Mouse (Mus musculus): ENCODE measurements around the gene Egfr. TPM values are rescaled to one million over a fixed set of nuclear protein-coding genes. Genes with fewer than 3 reads are reported as not detected.

The Egfr gene
- polyA plus RNA-seq, 1 experiment from 2014 or later = 5.4 TPM

DNA sequence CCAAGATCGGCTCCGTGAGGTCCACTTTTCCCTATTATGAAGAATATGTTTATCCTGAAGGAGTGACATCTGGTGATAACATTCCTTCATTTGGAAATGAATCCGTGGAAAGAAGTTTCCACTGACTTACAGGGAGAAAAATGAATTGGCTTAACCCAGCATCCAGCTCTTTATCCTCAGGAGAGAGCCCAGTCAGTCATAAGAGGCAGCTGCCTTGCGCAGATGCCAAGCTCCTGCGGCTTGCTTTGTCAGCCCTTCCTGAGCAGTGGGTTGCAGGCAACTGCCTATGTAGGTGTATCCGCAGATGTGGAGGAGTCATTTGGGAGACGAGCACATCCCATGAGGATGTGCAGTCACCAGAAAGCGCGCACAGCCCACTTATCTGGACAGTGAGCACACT lies 64.4 kb downstream of the Egfr start:
- H3K27ac ChIP-seq (ENCODE audit: low read length) = no peak overlapping the region
- no peaks in the 10 kb centered on the region for H3K9me3 ChIP-seq (ENCODE audit: control insufficient read depth, low read length)
- H3K4me1 ChIP-seq (replicated peaks; ENCODE audit: control insufficient read depth, insufficient read depth, low read length) = no peaks in the 10 kb centered on the region
- no peak overlapping the region for H3K4me2 ChIP-seq (ENCODE audit: low read depth, low read length)
- ATAC-seq (ENCODE audit: low read depth) = no peak
- WGBS = 77% methylated on average over 9 of the region's 9 CpGs
- H3K4me3 ChIP-seq (ENCODE audit: low read length) = no peak overlapping the region
- H3K27me3 ChIP-seq (ENCODE audit: control insufficient read depth, insufficient read depth, low read depth, low read length) = no peaks in the 10 kb centered on the region
- H3K9ac ChIP-seq (ENCODE audit: low read length) = no peak overlapping the region
- no peaks in the 10 kb centered on the region for H3K36me3 ChIP-seq (ENCODE audit: control insufficient read depth, insufficient read depth, low read length)

DNA sequence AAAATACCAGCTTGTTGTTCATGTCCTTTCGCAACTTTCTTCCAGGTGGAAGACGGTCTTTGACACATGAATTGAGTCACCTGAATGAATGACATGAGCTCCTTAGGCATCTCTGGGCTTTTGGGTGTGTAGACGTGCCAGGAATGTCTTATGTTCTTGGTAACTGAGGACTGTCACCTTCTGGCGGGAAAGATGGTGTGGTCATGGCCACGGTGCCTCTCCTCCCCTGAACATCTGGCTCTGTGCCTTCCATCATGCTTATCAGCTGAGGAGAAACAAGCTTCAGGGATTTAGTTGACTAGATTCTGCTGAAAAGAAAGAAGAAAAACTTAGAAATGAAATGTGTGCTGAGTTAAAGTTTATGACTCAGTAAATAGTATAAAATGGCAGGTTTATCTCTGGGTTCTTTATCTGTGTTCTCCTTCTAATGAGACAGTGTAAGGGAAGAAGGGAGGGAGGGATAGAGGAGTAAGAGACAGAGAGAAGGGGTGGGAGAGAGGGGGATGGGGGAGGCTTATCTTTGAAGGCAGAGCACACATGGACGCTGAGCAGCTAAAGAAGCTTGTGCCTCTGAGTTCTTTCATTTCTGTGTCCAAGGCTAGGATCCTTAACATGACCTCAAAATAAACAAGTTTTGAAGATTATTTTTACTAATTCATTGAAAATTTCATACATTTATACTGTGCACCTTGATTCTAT lies 65.5 kb downstream of the Egfr start:
- Histone ChIP-seq H3K27ac (ENCODE audit: low read length) (no peak overlapping the region), H3K9me3 (ENCODE audit: control insufficient read depth, low read length) (no peaks in the 10 kb centered on the region), H3K4me2 (ENCODE audit: low read depth, low read length) (no peak overlapping the region), H3K36me3 (ENCODE audit: control insufficient read depth, insufficient read depth, low read length) (no peaks in the 10 kb centered on the region), H3K4me1 (replicated peaks; ENCODE audit: control insufficient read depth, insufficient read depth, low read length) (no peaks in the 10 kb centered on the region), H3K9ac (ENCODE audit: low read length) (no peak overlapping the region), H3K27me3 (ENCODE audit: control insufficient read depth, insufficient read depth, low read depth, low read length) (no peaks in the 10 kb centered on the region), H3K4me3 (ENCODE audit: low read length) (no peak overlapping the region)
- ATAC-seq (ENCODE audit: low read depth) = no peak
- 60% methylated on average over 6 of the region's 6 CpGs for WGBS

DNA sequence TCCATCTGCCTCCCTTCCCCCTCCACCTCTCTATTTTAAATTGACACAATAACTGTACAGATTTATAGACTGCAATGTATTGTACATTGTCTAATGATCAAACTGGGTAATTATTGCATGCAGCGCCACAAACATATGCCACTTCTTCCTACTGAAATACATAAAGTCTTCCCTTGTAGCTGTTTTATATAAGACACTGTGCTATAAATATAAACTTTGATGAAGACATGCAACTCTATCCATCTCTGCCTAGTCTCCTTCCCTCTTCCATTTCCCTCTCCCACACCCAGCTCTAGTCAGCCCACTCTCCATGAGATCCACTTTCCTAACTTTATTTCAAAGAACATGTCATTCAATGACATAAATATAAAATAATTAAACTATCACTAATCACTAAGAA lies 67.4 kb downstream of the Egfr start:
- Histone ChIP-seq H3K4me2 (ENCODE audit: low read depth, low read length) (no peak overlapping the region), H3K4me1 (replicated peaks; ENCODE audit: control insufficient read depth, insufficient read depth, low read length) (no peaks in the 10 kb centered on the region), H3K4me3 (ENCODE audit: low read length) (no peak overlapping the region), H3K9me3 (ENCODE audit: control insufficient read depth, low read length) (no peaks in the 10 kb centered on the region), H3K9ac (ENCODE audit: low read length) (no peak overlapping the region), H3K27me3 (ENCODE audit: control insufficient read depth, insufficient read depth, low read depth, low read length) (no peaks in the 10 kb centered on the region), H3K36me3 (ENCODE audit: control insufficient read depth, insufficient read depth, low read length) (no peaks in the 10 kb centered on the region), H3K27ac (ENCODE audit: low read length) (no peak overlapping the region)
- 75% methylated on average over 1 of the region's 1 CpGs for WGBS
- no peak for ATAC-seq (ENCODE audit: low read depth)

DNA sequence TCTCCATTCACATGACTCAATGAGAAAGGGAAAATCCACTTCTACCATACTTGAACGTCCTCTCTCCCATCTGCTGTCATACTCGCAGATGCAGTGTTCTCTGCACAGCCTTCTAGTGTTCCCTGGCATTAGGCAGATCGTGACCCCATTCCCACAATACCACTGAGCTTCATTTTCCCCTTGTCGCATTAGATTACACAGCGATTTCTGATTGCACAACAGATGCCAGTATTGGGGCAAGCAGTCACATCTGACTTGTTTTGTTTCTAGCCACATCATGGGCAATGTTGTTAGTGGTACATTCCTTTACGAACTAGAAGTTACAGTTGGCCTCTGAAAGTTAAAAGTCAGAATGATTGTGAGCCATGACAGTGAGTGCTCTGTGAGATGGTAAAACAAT lies 68.1 kb downstream of the Egfr start:
- no peaks in the 10 kb centered on the region for H3K4me1 ChIP-seq (replicated peaks; ENCODE audit: control insufficient read depth, insufficient read depth, low read length)

DNA sequence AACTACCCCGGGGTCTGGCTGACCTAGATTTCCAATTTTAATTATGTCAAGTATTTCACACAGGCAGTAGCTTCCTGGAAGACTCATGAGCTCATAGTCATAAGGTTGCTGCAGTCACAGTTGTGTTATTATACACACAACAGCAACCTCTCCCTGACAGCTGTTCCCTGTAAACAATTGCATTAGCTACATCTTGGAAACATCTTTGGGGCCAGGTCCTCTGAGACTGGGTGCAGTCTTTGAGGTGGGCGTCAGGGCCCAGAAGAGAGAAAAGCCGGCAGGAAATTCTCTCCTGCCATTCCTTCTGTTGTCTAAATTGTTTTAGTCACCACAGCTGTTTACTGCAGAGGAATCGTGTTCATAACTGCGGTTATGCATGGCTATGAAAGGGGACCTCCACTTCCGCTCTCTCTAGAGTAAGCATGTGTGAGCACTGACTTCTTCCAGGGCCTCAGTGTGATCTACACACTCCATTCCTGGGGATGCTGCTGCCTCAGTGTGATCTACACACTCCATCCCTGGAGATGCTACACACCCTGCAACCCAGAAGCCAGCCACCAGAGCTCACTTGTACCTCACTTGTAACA lies 69.8 kb downstream of the Egfr start:
- Histone ChIP-seq H3K27me3 (ENCODE audit: control insufficient read depth, insufficient read depth, low read depth, low read length) (no peaks in the 10 kb centered on the region), H3K4me1 (replicated peaks; ENCODE audit: control insufficient read depth, insufficient read depth, low read length) (no peaks in the 10 kb centered on the region), H3K4me3 (ENCODE audit: low read length) (no peak overlapping the region), H3K27ac (ENCODE audit: low read length) (no peak overlapping the region), H3K4me2 (ENCODE audit: low read depth, low read length) (no peak overlapping the region), H3K9ac (ENCODE audit: low read length) (no peak overlapping the region), H3K9me3 (ENCODE audit: control insufficient read depth, low read length) (no peaks in the 10 kb centered on the region), H3K36me3 (ENCODE audit: control insufficient read depth, insufficient read depth, low read length) (no peaks in the 10 kb centered on the region)
- 71% methylated on average over 6 of the region's 6 CpGs for WGBS
- ATAC-seq (ENCODE audit: low read depth) = no peak

More for the DNA sequence above, 68.1 kb downstream of the Egfr start:
- ATAC-seq (ENCODE audit: low read depth) = no peak
- no peaks in the 10 kb centered on the region for H3K27me3 ChIP-seq (ENCODE audit: control insufficient read depth, insufficient read depth, low read depth, low read length)
- no peak overlapping the region for H3K4me3 ChIP-seq (ENCODE audit: low read length)
- no peaks in the 10 kb centered on the region for H3K9me3 ChIP-seq (ENCODE audit: control insufficient read depth, low read length)
- no peak overlapping the region for H3K9ac ChIP-seq (ENCODE audit: low read length)
- H3K4me2 ChIP-seq (ENCODE audit: low read depth, low read length) = no peak overlapping the region
- H3K36me3 ChIP-seq (ENCODE audit: control insufficient read depth, insufficient read depth, low read length) = no peaks in the 10 kb centered on the region
- H3K27ac ChIP-seq (ENCODE audit: low read length) = no peak overlapping the region
- WGBS = 75% methylated on average over 6 of the region's 6 CpGs

DNA sequence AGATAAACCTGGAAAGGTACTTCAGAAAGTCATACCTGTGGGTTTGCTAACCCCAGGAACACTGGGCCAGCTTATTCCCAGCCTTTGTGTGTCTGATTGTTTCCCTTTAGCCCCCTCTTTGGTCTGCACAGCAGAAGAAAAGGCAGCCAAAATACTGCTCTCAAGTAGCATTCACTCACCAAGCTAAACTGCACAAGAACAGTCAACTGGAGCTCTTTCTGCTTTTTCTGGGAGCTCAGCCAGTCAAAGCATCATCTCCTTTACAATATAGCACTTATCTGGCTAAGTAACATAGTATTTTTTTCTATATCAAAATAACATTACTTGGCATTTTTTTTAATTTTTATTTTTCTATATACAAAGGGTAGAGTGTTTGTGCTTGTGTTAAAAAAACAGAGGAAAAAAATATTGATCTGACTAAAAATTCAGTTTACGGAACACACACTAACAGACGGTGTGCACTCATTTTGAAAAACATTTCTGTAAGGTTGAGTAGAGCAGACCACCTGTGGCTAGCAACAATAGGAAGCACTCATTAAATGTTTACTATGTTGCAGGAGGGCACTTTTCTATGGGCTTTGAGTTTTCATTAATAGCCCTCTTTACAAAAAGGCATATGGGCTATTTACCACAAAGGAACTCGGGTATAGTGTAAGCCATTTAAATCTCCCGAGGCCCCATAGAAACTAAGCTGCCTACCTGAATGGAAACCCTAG lies 72.0 kb downstream of the Egfr start:
- Histone ChIP-seq H3K4me3 (ENCODE audit: low read length) (no peak overlapping the region), H3K27me3 (ENCODE audit: control insufficient read depth, insufficient read depth, low read depth, low read length) (no peaks in the 10 kb centered on the region), H3K36me3 (ENCODE audit: control insufficient read depth, insufficient read depth, low read length) (no peaks in the 10 kb centered on the region), H3K4me1 (replicated peaks; ENCODE audit: control insufficient read depth, insufficient read depth, low read length) (no peaks in the 10 kb centered on the region), H3K9ac (ENCODE audit: low read length) (no peak overlapping the region), H3K4me2 (ENCODE audit: low read depth, low read length) (no peak overlapping the region), H3K27ac (ENCODE audit: low read length) (peak overlapping the region; percentile 57; the same call in 1 of the 2 replicates), H3K9me3 (ENCODE audit: control insufficient read depth, low read length) (no peaks in the 10 kb centered on the region)
- ATAC-seq (ENCODE audit: low read depth) = no peak
- 83% methylated on average over 4 of the region's 4 CpGs for WGBS

DNA sequence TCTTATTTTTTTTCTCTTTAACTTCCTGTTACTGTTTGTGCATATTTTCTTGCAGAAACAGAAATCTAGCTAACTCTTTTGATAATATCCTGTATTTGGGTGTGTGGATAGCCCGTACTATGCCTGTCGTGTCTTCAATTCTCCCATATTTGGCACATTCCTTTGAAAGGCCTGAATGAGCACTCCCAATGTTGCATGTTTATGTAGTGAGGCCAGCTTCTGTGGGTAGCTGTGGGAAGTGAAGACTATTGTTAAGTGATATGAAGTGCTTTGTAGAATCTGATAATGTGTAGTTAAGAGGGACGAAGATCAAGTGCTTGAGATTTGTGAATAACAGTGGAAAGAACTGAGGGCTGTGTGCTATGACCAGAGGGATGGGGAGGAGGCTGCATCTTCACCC lies 77.5 kb downstream of the Egfr start:
- Histone ChIP-seq H3K27ac (ENCODE audit: low read length) (no peak overlapping the region), H3K27me3 (ENCODE audit: control insufficient read depth, insufficient read depth, low read depth, low read length) (no peaks in the 10 kb centered on the region), H3K4me1 (replicated peaks; ENCODE audit: control insufficient read depth, insufficient read depth, low read length) (0 out of 2 replicates have a peak, but pooled peaks cover 3% of the 10 kb centered on the region), H3K4me3 (ENCODE audit: low read length) (no peak overlapping the region), H3K36me3 (ENCODE audit: control insufficient read depth, insufficient read depth, low read length) (no peaks in the 10 kb centered on the region), H3K9ac (ENCODE audit: low read length) (no peak overlapping the region), H3K4me2 (ENCODE audit: low read depth, low read length) (no peak overlapping the region), H3K9me3 (ENCODE audit: control insufficient read depth, low read length) (no peaks in the 10 kb centered on the region)
- 35% methylated on average over 3 of the region's 3 CpGs for WGBS
- ATAC-seq (ENCODE audit: low read depth) = no peak

DNA sequence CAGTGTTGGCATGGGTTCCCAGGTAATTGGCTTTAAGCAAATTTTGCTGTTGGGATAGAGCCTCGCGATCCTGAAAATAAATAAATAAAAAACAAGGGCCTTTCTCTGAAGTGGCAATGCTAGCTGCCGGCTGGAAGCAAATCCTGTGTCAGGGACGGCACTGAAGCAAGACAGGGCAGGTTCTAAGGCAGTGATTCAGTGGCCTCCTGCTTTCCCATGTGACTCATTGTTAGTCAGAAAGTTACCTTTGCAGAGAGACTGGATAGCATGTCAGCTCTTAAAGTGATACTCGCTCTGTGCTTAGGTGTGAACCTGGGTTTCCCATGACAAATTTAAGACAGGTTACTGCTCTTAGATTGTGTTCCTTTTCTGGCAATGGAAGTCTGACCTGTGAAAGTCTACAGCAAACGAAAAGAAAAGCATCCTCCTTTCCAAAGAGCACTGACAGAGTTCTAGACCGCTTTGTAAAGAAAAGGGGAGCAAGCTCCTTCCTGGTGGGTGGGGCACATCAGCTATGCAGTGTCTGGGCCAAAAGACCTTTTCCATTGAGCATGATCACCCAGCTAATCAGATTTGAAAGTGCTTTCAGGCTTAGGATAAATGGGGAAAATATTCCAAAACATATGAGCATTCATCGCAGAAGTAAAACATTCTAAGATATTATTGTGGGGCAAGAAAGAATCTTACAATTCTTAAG lies 78.7 kb downstream of the Egfr start:
- H3K4me2 ChIP-seq (ENCODE audit: low read depth, low read length) = no peak overlapping the region
- WGBS = 65% methylated on average over 8 of the region's 8 CpGs
- H3K27me3 ChIP-seq (ENCODE audit: control insufficient read depth, insufficient read depth, low read depth, low read length) = no peaks in the 10 kb centered on the region
- 0 out of 2 replicates have a peak, but pooled peaks cover 3% of the 10 kb centered on the region for H3K4me1 ChIP-seq (replicated peaks; ENCODE audit: control insufficient read depth, insufficient read depth, low read length)
- no peaks in the 10 kb centered on the region for H3K9me3 ChIP-seq (ENCODE audit: control insufficient read depth, low read length)
- no peak for ATAC-seq (ENCODE audit: low read depth)
- no peak overlapping the region for H3K27ac ChIP-seq (ENCODE audit: low read length)
- H3K36me3 ChIP-seq (ENCODE audit: control insufficient read depth, insufficient read depth, low read length) = no peaks in the 10 kb centered on the region
- H3K4me3 ChIP-seq (ENCODE audit: low read length) = no peak overlapping the region
- H3K9ac ChIP-seq (ENCODE audit: low read length) = no peak overlapping the region

DNA sequence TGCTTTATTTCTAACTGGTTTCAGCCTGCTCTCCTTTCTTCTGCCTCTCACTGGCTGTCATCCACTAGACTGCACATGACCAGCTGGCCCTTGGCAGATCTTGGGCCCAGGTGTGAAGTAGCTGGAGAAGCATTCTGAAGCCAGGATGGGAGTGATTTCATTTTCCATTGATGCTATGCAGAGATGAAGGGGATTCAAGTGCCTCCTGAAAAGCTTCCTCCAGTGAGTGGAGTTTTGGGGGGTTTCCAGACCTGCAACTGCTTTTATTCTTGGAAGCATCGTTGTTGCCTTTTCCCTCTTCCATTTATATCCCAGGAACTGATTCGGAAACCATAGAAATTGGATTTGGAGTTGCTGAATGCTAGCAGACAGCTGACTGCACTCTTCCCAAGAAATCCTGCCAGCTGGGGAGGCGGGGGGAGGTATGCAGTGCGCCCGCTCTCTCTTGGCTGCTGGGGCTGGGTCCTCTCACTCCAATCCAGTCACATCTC lies 80.0 kb downstream of the Egfr start:
- no peaks in the 10 kb centered on the region for H3K9me3 ChIP-seq (ENCODE audit: control insufficient read depth, low read length)
- no peaks in the 10 kb centered on the region for H3K27me3 ChIP-seq (ENCODE audit: control insufficient read depth, insufficient read depth, low read depth, low read length)
- H3K4me1 ChIP-seq (replicated peaks; ENCODE audit: control insufficient read depth, insufficient read depth, low read length) = 0 out of 2 replicates have a peak, but pooled peaks cover 3% of the 10 kb centered on the region
- WGBS = 68% methylated on average over 5 of the region's 5 CpGs
- H3K36me3 ChIP-seq (ENCODE audit: control insufficient read depth, insufficient read depth, low read length) = no peaks in the 10 kb centered on the region
- no peak for ATAC-seq (ENCODE audit: low read depth)
- H3K4me2 ChIP-seq (ENCODE audit: low read depth, low read length) = no peak overlapping the region
- H3K27ac ChIP-seq (ENCODE audit: low read length) = no peak overlapping the region
- no peak overlapping the region for H3K4me3 ChIP-seq (ENCODE audit: low read length)
- H3K9ac ChIP-seq (ENCODE audit: low read length) = no peak overlapping the region

Data from lung, embryonic 16.5 days (tissue).